Mouse (Mus musculus): ENCODE results near the gene Lama1.
A peak's percentile ranks its signal among the peaks of the same experiment; 100 is the strongest.

Lama1 gene

DNA sequence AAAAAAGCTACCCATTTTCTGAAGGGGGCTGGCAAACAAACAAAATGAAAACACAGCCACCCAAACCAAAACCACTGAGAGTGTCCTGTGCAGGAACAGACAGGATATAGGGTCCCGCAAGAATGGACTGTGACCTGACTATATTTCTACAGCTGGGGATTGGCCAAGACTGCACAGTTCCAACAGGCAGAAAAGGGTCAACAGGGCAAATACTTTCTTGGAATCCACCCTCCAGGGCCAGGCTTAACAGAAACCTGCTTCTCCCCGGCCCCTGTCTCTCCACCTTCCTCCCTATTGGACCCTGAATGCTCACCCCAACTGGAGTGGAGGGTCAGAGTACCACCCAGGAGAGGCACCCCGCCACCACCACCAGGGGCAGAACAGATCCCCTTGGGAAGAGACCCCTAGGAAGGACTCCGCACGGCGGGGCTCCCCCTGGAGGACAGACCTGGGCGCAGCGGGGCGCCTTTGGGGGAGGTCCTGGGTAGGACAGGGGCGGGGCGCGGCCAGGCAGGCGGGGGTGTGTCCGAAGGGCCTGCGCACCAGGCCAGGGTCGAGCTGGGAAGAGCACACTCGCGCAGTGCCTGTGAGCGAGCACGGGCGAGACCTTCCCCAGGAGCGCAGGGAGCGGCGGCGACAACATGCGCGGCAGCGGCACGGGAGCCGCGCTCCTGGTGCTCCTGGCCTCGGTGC, at the start of gene Lama1:
TSS of gene Lama1 (plus strand) at position 566 of the 693 bp plus-strand sequence.
- peak; percentile 86 to 91 for DNase-seq

DNA sequence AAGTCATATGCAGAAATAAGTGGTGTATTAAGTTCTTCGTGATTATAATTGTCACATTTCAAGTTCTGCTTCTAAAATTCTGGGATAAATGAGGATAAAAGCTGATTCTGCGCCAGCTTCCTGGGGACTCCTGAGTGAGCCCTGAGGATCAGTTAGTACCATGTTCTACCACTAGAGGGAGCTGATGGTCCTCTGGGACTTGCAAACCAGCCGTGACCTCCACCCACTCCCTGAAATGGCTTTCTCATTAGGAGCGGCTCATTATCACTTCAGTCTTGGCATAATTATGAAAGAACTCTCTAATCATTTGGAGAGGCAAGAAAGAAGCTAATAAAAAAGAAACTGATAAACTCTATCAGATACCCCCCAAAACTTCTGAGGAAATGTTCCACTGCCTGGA, 45.6 kb upstream of the Lama1 start:
- peak; percentile 59 to 81 for DNase-seq

DNA sequence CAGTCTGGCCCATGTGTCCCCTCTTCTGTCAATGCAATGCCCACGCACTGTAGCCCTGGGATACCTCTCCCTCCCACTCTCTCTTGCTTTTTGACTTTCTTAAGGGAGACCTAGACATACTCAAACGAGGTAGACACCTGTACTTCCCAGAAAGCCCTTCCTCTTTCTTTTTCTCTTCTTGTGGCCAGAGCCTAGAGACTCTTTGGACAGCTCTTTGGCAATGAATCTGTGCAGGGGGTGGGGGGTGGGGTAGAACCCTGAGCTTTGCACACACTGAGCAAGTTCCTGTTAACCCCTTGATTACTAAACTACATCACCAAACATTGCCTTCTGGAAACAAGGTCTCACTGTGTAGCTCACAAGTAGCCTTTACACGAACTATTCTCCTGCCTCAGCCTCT, 32.8 kb upstream of the Lama1 start:
- DNase-seq: no peak

- DNase-seq: no peak
These were observed 30.1 kb upstream of the Lama1 start for GRCm38 (mm10) chr17:67666981-67667380.

DNA sequence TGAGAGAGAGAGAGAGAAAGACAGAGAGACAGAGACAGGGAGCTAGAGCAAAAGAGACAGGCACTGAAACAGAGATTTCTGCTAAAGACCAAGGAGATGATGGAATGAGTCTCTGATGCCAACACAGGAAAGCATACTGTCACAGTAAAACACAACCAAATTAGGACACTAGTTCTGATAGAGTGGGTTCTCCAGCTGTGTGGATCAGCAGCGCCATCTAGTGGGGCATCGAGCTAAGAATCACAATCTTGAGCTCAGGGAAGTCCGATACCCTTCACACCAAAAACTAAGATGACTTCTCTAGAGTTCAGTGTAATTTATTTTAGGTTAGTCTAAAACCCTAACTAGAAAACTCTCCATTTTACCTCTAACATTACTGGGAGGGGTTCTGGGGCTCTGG, 29.1 kb upstream of the Lama1 start:
- DNase-seq: peak; percentile 52 to 76

DNA sequence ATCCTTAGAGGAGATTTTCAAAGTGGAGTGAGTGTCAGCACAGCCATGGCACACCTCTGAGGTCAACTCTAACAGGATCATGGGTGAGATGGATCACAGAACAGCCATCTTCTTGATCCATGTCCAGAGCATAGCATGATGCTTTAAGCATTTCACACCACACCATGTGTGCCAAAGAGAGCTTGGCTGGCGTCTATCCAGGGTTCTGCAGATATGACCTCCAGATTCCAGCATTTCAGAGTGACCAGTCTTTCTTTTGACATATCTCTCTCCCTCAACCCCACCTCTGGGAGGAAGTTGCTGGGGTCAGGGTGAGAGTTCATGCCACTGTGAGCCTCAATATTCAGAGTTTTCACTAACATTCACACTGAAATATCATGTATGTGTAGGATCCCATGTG, 18.5 kb upstream of the Lama1 start:
- no peak for DNase-seq

GRCm38 (mm10) chr17:67681084-67681483, 16.0 kb upstream of the Lama1 start:
- no peak for DNase-seq

DNA sequence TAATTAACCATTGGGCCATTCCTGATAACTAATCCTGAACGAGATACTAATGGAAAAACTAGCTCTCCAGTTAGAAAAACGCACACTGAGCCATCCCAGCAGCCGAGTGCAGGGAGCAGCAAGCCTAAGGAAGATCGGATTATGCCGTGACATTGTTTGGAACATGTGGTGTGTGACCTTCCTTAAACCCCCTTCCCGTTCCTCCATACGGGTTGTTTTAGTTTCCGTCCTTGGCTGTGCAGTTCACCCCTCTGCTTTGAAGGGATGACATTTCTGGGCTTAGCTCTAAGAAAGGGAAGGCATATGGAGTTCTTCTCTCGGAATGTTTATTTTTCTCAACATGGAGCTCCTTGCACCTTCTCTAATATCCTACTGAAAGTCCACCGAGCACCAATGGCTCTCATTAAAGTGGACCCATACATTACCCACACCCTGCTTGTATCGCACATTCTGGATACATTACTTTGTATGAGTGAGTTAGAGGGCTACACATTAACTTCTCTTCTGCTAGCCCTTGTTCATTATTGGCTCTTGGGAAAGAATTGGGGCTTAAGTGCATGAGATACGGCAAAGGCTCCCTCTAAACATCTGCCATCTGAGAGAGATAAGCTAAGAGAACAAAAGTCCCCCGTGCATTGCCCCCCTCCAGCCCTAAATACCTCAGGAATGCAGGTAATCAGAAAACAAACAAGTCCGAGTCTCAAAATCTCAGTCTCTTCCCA, 11.9 kb upstream of the Lama1 start:
- no peak for DNase-seq

DNA sequence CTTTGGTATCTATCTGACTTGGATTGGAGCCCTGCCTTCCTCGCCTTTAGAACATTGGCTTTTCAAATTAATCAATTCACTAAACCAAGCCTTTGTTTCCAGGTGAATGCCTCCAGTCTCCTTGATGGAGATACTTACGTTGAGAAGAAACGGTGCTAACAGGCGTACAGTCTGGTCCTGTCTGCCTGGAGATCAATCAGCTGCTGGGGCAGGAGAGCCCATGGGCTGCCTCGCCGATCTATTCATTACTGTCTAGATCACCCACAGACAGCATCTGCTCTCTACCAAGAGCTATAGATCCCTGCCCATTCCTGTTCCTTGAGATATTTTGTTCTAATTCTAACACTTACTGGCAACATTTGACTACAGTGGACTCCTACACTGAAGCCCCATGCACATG, 9.6 kb upstream of the Lama1 start:
- DNase-seq: no peak

GRCm38 (mm10) chr17:67690689-67691088, 6.4 kb upstream of the Lama1 start:
- no peak for DNase-seq

DNA sequence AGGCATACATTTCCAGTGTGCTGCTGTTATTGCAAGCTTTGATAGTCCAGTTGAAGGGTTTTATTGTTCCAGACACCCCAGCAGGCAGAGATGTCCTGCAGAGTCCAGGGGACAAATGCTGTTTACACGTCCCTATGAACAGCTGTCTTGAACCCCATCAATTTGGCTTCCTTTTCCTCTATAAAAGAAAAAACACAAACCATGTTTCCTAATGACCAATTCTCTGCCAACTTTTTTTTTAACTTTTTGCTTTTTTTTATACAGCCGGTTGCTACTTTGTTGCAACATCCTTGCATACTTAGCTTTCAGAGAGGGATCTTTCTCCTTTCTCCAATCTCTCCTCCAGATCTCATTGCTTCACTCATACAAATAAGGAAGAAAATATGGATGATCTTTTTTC, 4.4 kb upstream of the Lama1 start:
- no peak for DNase-seq

DNA sequence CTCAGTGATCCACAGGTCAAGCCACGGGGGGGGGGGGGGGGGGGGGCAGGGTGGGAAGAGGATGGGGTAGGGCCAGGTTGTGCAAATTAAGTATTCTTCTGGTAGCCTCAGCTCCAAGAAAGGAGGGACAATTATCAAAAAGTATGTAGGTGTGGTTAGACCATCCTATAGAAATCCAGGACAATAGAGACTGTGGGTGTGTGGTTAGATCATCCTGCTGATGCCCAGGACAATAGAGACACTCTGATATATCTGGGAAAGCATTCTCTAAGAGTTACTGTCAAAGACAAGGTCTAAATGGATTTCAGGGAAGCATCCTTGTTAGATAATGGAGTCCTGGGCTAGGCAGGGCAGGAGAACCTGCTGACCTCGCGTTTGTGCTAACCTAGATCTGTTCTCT, 3.2 kb upstream of the Lama1 start:
- no peak for DNase-seq

DNA sequence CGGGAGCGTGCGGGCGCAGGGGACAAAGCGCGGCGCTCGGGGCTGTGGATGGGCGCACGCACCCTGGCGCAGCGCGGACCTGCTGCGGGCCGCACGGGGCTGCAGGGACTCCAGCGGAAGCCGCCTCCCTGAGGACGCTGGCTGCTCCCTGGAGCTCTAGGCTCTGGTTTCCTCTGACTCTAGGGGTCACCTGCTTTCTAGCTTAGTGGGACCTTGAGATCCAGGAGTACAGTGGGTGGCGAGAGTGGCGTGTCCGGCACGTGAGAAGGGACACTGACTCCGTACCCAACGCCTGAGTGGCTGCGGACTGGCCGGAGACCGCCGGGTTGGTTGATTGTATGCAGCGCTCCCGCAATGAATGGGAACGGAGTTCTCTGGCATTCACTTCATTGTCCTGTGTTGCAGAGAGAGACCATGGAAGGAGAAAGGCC, 417 bp downstream of the Lama1 start:
- DNase-seq: peak; percentile 13 to 56

GRCm38 (mm10) chr17:67698301-67698700, 1.2 kb downstream of the Lama1 start:
- peak in 1 of 2 experiments; percentile 21 for DNase-seq

- no peak for DNase-seq
These were observed 4.7 kb downstream of the Lama1 start for GRCm38 (mm10) chr17:67701761-67702160.

- no peak for DNase-seq
These were observed 5.9 kb downstream of the Lama1 start for GRCm38 (mm10) chr17:67702941-67703340.

GRCm38 (mm10) chr17:67705035-67705769, 8.1 kb downstream of the Lama1 start:
- no peak for DNase-seq

- DNase-seq: no peak
These were observed 9.3 kb downstream of the Lama1 start for GRCm38 (mm10) chr17:67706372-67706771.

DNA sequence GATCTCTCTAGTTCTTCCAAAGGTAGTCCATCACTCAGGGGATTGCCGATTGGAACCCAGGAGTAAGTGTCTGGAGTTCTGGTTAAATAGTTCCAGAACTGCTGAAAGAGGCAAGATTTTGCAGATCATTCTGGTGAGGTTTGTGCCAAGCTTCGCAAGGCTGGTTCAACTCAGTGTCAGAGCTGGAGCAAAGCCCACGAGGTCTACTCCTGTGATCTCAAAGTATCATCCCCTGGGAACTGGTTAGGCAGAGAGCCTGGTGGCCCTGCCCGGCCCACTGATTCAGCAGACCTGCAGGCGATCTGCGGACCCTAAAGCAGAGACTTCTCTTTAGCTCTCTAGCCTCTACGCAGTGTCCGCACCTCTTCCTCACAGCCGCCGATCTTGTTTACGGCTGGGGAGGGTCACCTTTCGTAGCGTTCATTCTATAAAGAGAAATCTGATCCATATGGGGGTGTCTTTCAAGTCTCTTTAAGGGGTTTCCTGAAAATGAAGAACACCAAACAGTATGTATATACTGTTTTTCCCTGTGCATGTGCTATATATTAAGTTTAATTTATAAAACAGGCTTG, 10.8 kb downstream of the Lama1 start:
- DNase-seq: peak; percentile 83 to 89

DNA sequence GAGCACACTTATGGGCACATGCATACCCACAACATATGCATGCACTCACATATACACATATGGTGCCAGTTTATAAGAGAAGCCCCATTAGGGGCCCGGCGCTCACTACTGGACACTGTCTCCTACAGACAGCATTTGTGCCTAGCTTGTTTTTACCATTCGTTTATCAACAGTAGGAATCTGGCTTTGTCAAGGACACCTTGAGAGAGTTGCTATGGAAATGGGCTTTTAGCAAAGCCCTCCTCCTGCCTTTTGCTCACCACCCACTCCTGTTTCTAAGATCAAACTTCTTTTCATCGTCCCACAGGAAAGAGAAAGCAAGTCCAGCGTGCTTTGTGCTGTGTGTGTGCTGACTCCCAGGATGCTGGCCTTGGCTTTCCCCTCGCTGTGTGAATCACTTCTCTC, 13.3 kb downstream of the Lama1 start:
- DNase-seq: no peak

GRCm38 (mm10) chr17:67711361-67711760, 14.3 kb downstream of the Lama1 start:
- DNase-seq: no peak

- DNase-seq: peak in 1 of 2 experiments; percentile 24
These were observed 15.9 kb downstream of the Lama1 start for GRCm38 (mm10) chr17:67712929-67713328.

- no peak for DNase-seq
These were observed 18.4 kb downstream of the Lama1 start for GRCm38 (mm10) chr17:67715466-67715865.
